Mouse (Mus musculus) cerebellum, postnatal 4 days (tissue): Measurements from ENCODE around the gene C1d.
"Not testable (repeated sequence)": the region's sequence is repeated elsewhere in the genome, so short reads cannot be mapped to it uniquely, and the experiment has no call there.

Experiments
- DNase-seq, 2 experiments: peaks; one replicate each; pipeline ENCODE4 v3.0.0; 2022; ENCODE audit warnings: low spot score in 2 of 2, mixed read lengths in 1 of 2

The C1d gene

DNA sequence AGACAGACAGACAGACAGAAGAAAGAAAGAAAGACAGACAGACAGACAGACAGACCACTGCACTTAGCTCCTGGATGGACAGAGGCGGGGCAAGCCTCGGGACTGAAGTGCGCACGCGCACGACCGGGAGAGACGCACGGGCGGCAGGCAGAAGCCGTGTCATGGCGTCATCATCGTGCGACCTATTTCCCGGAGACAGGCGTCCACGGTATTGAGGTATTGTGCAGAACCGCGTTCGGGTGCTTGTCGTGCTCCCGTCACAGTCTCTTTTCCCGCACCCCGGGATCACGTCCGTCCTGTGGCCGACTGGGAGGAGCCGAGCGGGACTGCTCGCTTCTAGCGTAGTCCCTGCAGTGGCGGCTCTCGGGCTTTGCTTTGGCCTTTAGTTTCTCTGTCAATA lies at the start of gene C1d:
Gene C1d, plus strand, starts transcription at position 137 of the 400 bp plus-strand sequence.
- peak; percentile 93 to 96 for DNase-seq

DNA sequence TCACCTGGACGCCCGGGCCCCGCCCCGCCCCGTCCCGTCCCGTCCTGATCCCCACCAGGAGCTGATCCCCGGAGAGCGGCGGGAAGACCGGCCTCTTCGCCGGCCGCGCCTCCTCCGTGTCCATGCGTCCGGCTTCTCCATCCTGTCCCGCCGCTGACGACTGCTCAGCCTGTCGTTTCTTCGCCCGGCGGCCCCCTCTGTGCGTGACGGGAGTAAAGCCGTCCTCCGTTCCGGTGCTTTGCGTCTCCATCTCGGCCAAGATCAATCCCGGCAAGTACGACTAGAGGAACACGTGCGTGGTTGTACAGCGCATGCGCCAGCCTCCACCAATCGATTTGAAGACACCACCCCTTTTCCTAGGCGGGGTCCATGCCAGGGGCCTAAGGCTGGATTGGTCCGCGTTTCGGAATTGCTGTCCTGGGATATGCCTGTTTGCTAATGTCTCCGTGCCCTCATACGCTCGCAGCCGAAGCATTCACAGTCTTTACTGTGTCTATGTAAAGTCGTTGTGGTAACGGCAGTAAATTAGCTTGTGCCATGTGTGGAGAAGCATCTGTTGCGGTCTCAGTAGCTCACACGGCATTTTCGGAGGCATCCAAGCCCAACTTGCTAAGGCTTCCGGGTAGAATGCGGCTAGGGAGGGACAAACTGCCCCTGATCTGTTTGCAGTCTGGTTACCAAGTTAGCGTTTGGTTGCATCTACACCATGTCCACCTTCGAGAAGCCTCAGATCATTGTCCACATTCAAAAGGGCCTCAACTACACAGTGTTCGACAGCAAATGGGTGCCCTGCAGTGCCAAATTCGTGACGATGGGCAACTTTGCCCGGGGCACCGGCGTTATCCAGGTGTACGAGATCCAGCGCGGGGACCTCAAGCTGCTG lies 45.9 kb upstream of the C1d start, which contains the start of gene Pno1:
Gene Pno1, minus strand, starts transcription at position 311 of the 883 bp plus-strand sequence.
- peak; percentile 83 to 93 for DNase-seq

DNA sequence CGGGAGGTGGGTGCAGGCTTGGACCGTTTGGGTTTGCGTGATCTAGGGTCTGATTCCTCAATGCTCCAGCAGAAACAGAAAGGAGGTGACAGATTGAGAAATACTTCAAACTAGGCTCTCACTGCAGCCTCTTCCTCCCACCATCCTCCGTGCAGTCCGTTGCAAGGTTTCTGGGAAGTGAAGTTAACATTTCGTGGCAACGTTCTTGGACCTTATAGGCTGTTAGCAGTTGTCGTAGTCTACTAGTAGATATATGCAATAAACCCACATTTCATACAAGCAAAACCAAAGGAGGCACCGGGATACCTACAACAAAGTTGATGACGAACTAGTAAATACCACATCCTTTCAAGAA lies 45.3 kb upstream of the C1d start:
- no peak for DNase-seq

DNA sequence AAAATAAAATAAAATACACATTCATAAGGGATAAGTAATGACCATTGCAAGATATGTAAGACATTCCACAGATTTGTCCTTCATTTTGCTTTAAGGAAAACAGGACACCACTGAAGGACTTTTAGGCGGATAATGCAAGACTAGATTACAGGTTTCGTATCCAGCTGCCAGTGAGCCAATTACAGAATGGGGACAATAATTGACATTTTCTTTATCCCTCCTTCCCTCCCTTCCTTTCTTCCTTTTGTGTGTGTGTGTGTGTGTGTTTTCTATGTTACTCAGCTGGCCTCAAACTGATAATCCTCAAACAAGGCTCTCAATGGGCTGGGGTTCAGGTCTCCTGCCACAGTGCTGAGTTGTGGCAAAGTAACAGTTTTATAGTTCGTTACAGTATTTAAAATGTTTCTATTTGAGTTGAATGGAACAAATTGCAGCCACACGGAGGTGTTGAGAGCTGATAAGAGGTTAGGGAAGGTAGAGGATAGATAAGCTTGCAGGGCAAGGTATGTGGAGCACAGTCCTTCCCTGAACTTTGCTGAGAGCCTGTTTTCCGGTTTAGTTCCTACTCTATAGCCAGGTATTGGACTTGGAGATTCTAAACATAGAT lies 44.4 kb upstream of the C1d start:
- no peak for DNase-seq

DNA sequence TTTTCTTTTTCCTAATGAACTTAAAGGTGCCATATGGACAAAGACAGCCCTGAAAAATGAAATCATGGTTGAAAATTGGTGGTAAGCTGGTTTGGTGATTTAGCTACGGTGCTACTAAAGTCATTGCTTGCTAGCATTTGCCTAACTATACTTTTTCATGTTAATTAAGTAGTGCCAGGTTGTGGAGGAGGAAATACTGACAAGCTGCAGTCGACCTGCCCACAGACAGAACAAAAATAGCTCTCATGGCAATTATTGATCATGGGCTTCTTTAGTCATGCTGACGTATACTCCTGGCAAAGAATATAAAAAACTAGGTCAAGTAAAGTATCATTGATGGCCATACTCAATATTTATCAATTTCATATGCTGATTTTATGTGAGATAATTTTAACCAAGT lies 41.9 kb upstream of the C1d start:
- DNase-seq: no peak

DNA sequence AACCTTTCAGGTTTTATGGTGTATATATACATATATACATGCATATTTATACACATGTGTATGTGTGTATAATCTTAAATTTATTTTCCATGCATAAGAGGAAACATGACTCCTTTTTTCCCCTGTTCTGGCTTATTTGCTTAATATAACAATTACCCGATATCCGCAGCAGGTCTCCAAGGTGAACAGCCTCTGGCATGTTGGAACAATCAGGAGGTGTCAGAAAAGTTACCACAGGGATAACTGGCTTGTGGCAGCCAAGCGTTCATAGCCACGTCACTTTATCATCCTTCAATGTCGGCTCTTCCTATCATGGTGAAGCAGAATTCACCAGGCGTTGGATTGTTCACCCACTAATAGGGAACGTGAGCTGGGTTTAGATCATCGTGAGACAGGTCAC lies 36.3 kb upstream of the C1d start:
- DNase-seq: no peak

DNA sequence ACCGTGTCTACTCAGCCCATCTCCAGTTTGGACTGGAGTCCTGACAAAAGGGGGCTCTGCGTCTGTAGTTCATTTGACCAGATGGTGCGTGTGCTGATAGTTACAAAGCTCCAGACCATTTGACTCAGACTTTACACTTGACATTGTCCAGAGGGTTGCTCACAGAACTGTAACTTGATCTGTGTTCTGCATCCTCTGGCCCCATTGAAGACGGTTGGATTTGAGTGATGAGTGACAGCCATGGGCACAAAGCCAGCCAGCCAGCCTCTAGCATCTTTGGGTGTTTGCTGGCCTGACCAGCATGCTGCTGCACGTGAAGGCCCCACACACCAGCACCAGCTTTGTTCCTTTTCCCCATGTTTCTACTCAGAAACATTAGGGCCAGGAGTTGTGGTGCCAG lies 24.6 kb upstream of the C1d start:
- DNase-seq: no peak

DNA sequence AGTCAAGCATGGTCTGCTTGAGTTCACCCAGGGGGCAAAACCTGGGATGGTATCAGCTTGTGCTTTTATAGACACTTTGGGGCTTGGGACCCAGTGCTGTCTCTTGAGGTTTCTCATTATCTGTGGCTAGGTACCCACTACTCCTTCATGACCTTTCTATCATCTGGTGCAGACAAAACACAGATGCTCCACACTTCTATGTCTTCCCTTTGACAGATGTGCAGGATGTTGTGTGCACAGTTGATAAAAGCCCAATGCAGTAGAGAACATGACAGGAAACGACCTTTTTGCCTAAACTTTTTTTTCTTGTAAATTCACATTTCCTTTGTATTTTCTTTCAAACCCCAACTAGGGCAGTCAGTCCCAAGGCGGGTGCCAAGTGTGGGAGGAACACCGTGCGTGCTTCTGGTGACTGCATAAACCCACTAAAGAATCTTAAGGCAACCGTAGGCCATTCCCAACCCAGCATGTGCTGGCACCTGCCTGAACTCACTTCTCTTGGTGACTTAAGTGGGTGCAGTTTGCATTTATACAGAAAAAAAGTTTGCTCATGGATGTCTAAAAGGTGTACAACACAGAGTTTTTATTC lies 20.8 kb upstream of the C1d start:
- DNase-seq: no peak

DNA sequence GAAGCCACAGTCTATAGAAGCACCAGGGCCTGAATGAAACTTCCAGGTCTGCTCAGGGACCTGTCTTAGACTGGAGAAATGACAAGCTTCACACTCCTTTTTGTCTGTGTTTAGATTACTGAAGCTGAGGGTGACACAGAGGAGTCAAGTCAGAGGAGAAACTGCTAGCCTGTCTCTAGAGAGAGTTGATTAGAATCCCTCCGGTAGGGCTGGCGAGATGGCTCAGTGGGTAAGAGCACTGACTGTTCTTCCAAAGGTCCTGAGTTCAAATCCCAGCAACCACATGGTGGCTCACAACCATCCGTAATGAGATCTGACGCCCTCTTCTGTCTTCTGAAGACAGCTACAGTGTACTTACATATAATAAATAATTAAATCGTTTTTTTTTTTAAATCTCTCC lies 18.8 kb upstream of the C1d start:
- not testable (repeated sequence) for DNase-seq

DNA sequence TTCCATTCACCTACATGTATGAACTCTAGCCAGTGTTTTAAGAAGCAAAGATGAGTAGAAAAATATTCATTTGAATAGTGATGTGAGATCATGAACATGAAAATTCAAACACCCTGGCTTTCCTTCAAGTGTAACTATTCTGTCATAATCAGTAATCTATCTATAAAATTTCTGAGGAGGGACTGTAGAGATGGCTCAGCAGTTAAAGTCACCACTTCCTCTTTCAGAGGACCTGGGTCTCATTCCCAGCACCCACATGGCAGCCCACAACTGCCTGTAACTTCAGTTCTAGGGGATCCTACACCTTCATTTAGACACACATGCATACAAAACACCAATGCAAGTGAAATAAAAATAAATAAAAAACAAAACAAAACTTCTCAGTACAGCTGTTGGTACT lies 8.7 kb upstream of the C1d start:
- no peak for DNase-seq

DNA sequence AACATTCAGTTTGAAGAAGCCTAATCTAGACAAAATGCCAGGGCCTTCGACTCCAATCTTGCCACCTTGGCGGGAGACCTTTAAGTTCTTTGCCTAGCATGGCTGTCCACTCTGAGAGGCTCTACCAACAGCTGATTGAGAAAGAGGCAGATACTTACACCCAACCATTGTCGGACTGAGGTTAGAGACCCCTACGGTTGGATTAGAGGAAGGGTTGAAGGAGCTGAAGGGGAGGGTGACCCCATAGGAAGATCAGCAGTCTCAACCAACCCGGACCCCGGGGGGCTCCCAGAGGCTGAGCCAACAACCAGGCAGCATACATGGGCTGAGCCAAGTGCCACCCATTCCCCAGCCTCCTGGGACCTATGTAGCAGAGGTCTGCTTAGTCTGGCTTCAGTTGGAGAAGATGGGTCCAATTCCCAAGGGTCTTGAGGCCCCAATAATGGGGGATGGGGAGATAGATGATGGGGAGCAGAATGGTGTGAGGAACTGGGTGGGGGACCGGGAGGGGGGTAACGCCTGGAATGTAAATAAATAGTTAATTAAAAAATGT lies 490 bp upstream of the C1d start:
- DNase-seq: peak in 1 of 2 experiments; percentile 10

DNA sequence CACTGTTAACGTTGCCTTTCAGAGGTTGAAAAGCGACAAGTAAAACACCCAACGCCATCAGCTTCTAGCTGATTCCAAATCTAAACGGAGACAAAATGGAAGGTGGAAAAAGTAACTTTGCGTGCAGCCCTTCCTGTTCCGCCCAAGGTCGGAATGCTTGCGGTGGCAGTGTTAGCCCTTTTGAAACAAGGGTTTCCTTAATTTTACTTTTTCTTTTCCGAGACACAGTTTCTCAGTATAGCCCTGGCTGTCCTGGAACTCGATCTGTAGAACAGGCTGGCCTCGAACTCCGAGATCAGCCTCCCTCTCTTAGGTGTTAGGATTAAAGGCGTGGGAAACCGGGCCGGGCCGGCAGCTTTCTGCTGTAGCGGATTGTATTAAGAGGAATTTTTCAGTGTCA lies 482 bp downstream of the C1d start:
- no peak for DNase-seq

DNA sequence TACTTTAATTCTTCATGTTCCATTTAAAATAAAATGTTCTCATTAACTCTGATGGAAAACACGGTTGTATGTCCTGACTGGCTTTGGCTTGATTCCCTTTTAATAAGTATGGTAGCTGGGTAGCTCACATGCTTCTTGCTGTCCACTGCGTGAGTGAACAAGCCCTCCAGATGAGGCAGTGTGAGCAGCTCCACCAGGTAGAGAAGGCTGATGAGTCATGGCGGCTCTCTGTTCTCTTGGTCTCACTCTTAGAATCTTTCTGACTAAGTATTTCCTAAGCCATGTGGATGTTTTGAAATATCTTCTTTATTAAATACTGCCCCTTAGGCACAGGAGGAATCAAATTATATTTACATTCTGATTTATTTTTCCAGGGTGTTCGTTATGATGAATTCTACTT lies 9.8 kb downstream of the C1d start:
- DNase-seq: no peak

DNA sequence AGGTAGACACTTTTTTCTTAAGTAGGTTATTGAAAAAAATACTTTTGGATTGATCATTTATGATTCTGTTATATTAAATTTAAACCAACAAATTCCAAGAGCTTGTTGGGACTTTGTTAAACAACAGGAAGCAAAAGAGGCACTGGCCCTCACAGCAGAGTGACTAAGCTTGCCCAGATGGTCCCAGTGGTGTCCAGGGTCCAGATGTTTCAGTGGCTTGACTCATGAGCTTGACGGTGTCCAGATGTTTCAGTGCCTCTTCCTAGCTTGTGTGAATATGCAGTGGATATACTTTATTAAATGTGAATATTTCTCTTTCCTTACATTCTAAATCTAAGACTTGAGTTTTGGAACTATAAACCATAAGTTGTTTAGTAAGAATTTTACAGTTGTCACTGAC lies 11.4 kb downstream of the C1d start:
- DNase-seq: no peak

DNA sequence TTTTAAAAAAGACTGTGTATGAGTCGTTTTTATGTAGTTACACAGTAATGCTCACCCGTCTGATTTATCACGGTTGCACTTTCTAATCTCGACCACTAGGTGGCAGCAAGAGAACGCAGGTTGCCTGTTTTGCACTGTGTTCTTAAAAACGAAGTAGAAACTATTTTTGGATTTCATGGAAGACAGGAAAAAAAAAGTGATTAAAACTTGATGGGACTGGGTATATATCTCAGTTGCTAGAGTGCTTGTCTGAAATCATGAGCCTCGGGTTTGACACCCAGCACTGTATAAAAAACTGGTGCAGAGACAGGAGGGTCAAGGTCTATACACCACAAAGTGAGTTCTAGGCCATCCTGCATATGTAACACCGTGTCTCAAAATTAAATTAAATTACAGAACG lies 22.6 kb downstream of the C1d start:
- DNase-seq: peak in 1 of 2 experiments; percentile 46

DNA sequence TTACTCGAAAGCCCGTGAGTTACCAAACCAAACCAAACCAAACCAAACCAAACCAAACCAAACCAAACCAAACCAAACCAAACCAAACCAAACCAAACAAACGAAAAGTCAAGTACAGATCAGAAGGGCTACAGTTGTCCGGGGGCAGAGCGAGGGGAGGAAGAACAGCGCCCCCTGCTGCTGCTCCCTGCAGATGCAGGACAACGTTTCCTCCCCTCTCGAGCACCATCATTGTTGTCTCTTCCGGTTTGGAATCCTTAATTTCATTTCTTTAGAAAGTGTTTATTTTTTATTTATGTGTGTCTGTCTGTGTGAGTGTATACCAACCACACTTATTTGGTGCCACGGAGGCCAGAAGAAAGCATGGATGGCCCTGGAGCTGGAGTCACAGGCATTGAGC lies 26.7 kb downstream of the C1d start:
- DNase-seq: no peak

DNA sequence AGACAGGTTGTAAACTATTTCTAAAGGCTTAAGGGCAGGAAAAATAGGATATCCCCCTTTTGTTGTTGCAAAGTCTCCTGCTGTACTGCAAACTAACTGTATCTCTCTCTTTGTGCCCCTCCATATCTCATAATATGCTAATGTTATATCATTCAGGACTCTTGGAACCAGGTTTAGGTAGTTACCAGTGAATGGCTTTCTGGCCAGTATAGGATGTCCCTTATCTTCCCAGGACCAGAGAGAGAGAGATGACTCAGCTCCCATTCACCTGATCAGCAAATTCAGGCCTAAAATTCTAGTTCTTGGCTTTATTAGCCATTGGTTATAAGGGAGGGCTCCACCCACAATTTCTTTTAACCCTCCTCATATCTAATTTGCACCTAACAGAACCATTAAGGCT lies 31.5 kb downstream of the C1d start:
- no peak for DNase-seq

DNA sequence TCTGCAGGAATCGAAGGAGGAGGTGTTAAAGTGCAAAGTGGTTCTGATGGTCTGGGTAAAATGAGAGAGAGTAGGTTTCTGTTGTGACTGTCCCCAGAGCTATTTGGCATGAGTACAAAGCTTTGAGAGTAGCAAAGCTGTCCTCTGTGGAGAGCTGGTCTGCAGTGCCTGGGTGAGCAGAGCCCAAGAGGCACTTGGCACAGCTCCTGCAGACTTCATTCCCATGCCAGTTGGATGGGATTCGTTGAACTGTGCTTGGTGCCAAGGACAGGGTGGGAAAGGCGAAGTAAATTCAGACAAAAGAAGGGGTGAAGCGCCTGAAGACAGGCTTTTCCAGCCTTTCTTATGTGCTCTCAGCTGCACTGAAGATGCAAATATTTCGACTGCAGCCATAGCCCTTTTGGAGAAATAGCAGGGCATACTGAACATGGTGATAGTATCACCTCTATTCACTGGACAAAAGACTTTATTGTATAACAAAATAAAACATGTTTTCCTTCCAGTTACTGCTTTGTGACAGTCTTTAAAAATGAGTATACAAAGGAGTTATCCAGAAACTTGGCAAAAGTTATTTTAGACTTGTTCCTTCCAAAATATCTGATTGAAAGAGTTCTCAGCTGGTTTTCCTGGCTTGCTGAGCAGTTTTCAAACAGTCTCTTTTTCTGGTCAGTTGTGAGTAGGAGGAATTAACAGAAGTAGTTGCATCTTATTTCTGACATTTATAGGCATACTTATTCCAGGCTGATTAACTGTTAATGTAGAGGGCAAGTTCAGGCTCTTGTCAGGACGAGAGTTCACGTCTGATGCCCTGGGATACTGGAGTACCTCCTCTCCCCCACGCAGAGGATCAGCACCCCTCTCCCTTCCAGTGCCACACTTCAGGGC lies 48.9 kb downstream of the C1d start:
- DNase-seq: peak; percentile 48 to 88

DNA sequence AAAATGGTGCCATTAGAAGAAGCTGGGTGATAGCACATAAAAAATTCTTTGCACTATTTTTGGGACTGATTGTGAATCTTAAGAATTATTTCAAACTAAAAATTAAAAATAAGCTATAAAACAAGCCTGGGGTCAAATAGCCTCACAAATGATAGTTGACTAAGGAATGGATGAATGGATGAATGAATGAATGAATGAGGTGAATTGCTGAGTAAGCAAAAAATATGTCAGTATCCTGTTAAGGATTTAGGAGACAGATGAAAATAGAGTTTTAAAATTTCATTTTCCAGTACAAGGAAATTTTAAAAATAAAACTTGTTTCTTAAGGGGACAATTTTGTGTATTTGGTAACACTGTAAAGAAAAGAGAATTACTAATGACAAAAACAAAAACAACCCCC lies 50.1 kb downstream of the C1d start:
- no peak for DNase-seq
